Mouse (Mus musculus) forebrain, postnatal 0 days (tissue): ENCODE results near the gene Rgs12. TPM values are rescaled to one million over a fixed set of nuclear protein-coding genes. Genes with fewer than 3 reads are reported as not detected.

Experiments
- ATAC-seq: fragments of 200-750 bp; cut with Nextera tagmentation; 2 replicates; pipeline ENCODE4 v1.8.0; 2017; ENCODE audit warnings: mild to moderate bottlenecking, moderate library complexity
- DNase-seq: peaks from one replicate; pipeline ENCODE4 v3.0.0-alpha.2; 2015
- H3K27ac ChIP-seq: fragments of 300-500 bp; sonication (generic); 2 replicates; pipeline ENCODE4 v1.5.1; 2014; ENCODE audit warnings: low read depth, mild to moderate bottlenecking, antibody characterized with exemption, low read length, moderate library complexity, mixed read lengths
- H3K27me3 ChIP-seq: fragments of 300-500 bp; sonication (generic); 2 replicates; pipeline ENCODE4 v1.6.1; 2014; ENCODE audit warnings: mild to moderate bottlenecking, low read length, mixed read lengths; ENCODE audit not compliant: insufficient read depth
- H3K36me3 ChIP-seq: fragments of 300-500 bp; sonication (generic); 2 replicates; pipeline ENCODE4 v1.6.1; 2014; ENCODE audit warnings: mild to moderate bottlenecking, moderate library complexity; ENCODE audit not compliant: insufficient read depth
- H3K4me1 ChIP-seq: fragments of 300-500 bp; sonication (generic); 2 replicates; pipeline ENCODE4 v1.6.1; 2014; ENCODE audit warnings: antibody characterized with exemption; ENCODE audit not compliant: insufficient read depth
- H3K4me2 ChIP-seq: fragments of 300-500 bp; sonication (generic); 2 replicates; pipeline ENCODE4 v1.6.1; 2014; ENCODE audit warnings: low read depth, mild to moderate bottlenecking, moderate library complexity
- H3K4me3 ChIP-seq: fragments of 300-500 bp; sonication (generic); 2 replicates; pipeline ENCODE4 v1.5.1; 2014; ENCODE audit warnings: low read depth, low read length, mixed read lengths
- H3K9ac ChIP-seq: fragments of 300-500 bp; sonication (generic); 2 replicates; pipeline ENCODE4 v1.6.1; 2014; ENCODE audit warnings: mild to moderate bottlenecking
- H3K9me3 ChIP-seq: fragments of 300-500 bp; sonication (generic); 2 replicates; pipeline ENCODE4 v1.6.1; 2016; ENCODE audit warnings: low read length
- CTCF ChIP-seq: sonication (generic); IDR thresholded peaks from 2 replicates; pipeline ENCODE4 v1.5.1; 2016; ENCODE audit warnings: antibody characterized with exemption, control low read depth, low read depth
- WGBS: fragments of 180-500 bp; shearing (Covaris S2); extraction: QIAGEN DNeasy Blood & Tissue Kit; methylation state at CpG from one replicate; pipeline ENCODE4 v1.1.7; 2014; 5-methylcytosine and 5-hydroxymethylcytosine counted together
- polyA plus RNA-seq: library from polyadenylated mRNA; unstranded; fragments of >200 nt; fragmentation: Nextera tagmentation; extraction: Ambion mirVana; gene quantifications from 2 replicates; pipeline ENCODE4 v1.2.1, GENCODE M21; 2015
- total RNA-seq: library from RNA; depleted of rRNA; stranded (reverse); fragments of >200 nt; gene quantifications from 2 replicates; pipeline ENCODE4 v1.2.3, GENCODE M21; 2014

Rgs12 gene
- total and polyA plus RNA-seq, 2 experiments from 2014 or later, result 34.5 to 73.8 TPM

GRCm38 (mm10) chr5:34907910-34908725, 41.1 kb upstream of the Rgs12 start, which contains the start of gene Msantd1:
Msantd1 (plus strand) TSS chr5:34908012.
- Histone ChIP-seq H3K4me1 (no peaks in the 10 kb centered on the region), H3K4me3 (no peak within 1 kb of the TSS), H3K4me2 (no peak within 1 kb of the TSS), H3K36me3 (peaks cover 60% of the 10 kb centered on the region), H3K27me3 (no peaks in the 10 kb centered on the region), H3K9me3 (no peaks in the 10 kb centered on the region), H3K27ac (no peak within 1 kb of the TSS), H3K9ac (no peak within 1 kb of the TSS)
- ATAC-seq, result no peak
- no peak for TF ChIP-seq CTCF
- DNase-seq, result no peak
- WGBS, result 82% methylated on average over 6 of the region's 6 CpGs

GRCm38 (mm10) chr5:34908726-34909633, 40.3 kb upstream of the Rgs12 start:
- no peaks in the 10 kb centered on the region for H3K9me3 ChIP-seq
- no peaks in the 10 kb centered on the region for H3K4me1 ChIP-seq
- H3K9ac ChIP-seq, result no peak overlapping the region
- 72% methylated on average over 9 of the region's 9 CpGs for WGBS
- ATAC-seq (no peak), DNase-seq (no peak)
- no peak for TF ChIP-seq CTCF
- H3K4me3 ChIP-seq, result no peak overlapping the region
- no peak overlapping the region for H3K27ac ChIP-seq
- H3K36me3 ChIP-seq, result peaks cover 57% of the 10 kb centered on the region
- H3K4me2 ChIP-seq, result no peak overlapping the region
- no peaks in the 10 kb centered on the region for H3K27me3 ChIP-seq

- peaks cover 48% of the 10 kb centered on the region for H3K36me3 ChIP-seq
- 97% methylated on average over 1 of the region's 1 CpGs for WGBS
- no peak overlapping the region for H3K4me3 ChIP-seq
- TF ChIP-seq CTCF, result no peak
- no peak overlapping the region for H3K4me2 ChIP-seq
- DNase-seq (no peak), ATAC-seq (no peak)
- no peak overlapping the region for H3K27ac ChIP-seq
- no peaks in the 10 kb centered on the region for H3K27me3 ChIP-seq
- H3K9me3 ChIP-seq, result no peaks in the 10 kb centered on the region
- H3K4me1 ChIP-seq, result no peaks in the 10 kb centered on the region
- H3K9ac ChIP-seq, result no peak overlapping the region
Measured at GRCm38 (mm10) chr5:34909634-34910503, 39.4 kb upstream of the Rgs12 start.

GRCm38 (mm10) chr5:34910504-34910815, 38.8 kb upstream of the Rgs12 start:
- no peaks in the 10 kb centered on the region for H3K27me3 ChIP-seq
- 79% methylated on average over 4 of the region's 4 CpGs for whole genome bisulfite sequencing
- no peak overlapping the region for H3K27ac ChIP-seq
- no peak overlapping the region for H3K9ac ChIP-seq
- no peak for ATAC-seq
- no peaks in the 10 kb centered on the region for H3K4me1 ChIP-seq
- H3K9me3 ChIP-seq, result no peaks in the 10 kb centered on the region
- no peak overlapping the region for H3K4me2 ChIP-seq
- H3K36me3 ChIP-seq, result peaks cover 42% of the 10 kb centered on the region
- TF ChIP-seq CTCF, result no peak
- no peak for DNase-seq
- H3K4me3 ChIP-seq, result no peak overlapping the region

GRCm38 (mm10) chr5:34915801-34916200, 33.4 kb upstream of the Rgs12 start:
- ATAC-seq (peak; percentile 86), DNase-seq (peak; percentile 87)
- Histone ChIP-seq H3K27me3 (no peaks in the 10 kb centered on the region), H3K4me1 (peaks cover 8% of the 10 kb centered on the region; the same call in 1 of the 2 replicates), H3K9ac (no peak overlapping the region), H3K4me2 (no peak overlapping the region), H3K9me3 (no peaks in the 10 kb centered on the region), H3K36me3 (no peaks in the 10 kb centered on the region; the same call in 1 of the 2 replicates), H3K27ac (no peak overlapping the region), H3K4me3 (no peak overlapping the region)
- peak; percentile 98 for TF ChIP-seq CTCF
- 11% methylated on average over 1 of the region's 1 CpGs for WGBS

GRCm38 (mm10) chr5:34917234-34917655, 32.0 kb upstream of the Rgs12 start:
- Histone ChIP-seq H3K4me2 (no peak overlapping the region; the same call in 1 of the 2 replicates), H3K36me3 (peaks cover 8% of the 10 kb centered on the region; the same call in 1 of the 2 replicates), H3K4me3 (no peak overlapping the region), H3K9me3 (no peaks in the 10 kb centered on the region), H3K27me3 (no peaks in the 10 kb centered on the region), H3K4me1 (peaks cover 8% of the 10 kb centered on the region; the same call in 1 of the 2 replicates), H3K9ac (peak overlapping the region; percentile 41; the same call in 1 of the 2 replicates), H3K27ac (peak overlapping the region; percentile 79)
- TF ChIP-seq CTCF, result no peak
- WGBS, result 28% methylated on average over 10 of the region's 10 CpGs
- ATAC-seq (peak; percentile 80), DNase-seq (peak; percentile 81)
